In the genomic region with DNA sequence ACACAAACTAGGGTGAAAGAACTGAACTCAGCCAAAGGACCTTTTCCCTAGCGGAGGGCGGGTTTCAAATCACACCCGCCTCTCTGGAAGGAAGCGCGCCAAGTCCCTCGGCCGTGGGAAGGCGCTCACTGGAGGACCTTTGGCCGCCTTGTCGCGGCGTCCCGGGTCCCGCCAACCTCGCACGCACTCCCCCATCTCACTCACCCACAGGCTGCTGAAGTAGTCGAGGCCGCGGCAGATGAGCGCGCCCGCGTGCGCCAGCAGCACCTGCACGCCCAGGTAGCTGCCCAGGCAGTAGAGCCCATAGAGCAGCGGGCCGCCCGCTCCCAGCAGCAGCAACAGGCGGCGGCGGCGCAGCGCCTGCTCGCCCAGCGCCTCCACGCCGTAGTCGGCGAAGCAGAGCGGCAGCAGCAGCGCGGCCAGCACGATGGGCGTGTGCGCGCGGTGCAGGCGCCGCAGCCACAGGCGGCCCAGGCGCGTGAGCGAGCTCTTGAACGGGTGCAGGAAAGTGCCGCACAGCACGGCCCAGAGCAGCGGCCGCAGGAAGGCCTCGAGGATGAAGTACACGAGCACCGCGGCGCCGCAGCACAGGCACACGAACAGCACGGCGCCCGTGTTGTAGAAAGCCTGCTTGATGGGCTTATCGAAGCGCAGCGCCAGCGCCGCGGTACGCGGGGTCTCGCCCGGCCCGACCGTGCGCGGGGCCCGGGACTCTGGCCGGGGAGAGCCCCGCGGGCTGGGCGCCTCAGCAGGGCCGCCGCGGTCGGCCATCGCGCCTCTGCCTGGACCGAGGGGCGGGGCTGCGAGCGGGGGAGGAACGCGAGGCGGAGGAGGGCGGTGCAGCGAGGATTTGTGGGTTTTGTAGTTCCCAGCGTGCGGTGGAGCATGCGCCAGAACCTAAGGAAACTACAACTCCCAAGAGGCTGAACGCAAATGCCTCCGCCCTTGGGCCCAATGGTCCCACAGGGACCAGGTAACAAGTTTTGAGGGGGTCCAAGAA, we compare ENCODE assay signal across 8 mouse cellular contexts. TPM values are rescaled to one million over a fixed set of nuclear protein-coding genes. Genes with fewer than 3 reads are reported as not detected.
DNase-seq lines count a peak whose midpoint lies in the region; ATAC-seq and TF ChIP-seq lines count a peak whose summit lies in the region.

A gene (minus strand): TSS at position 797 of the 1,000 bp plus-strand sequence.

- H3K36me3 ChIP-seq in kidney, embryonic 14.5 days (ENCODE audit: control insufficient read depth, insufficient read depth, low read length), result no peaks in the 10 kb centered on the region
- H3K36me3 ChIP-seq in limb, embryonic 15.5 days, result no peaks in the 10 kb centered on the region

- H3K27ac ChIP-seq in bone marrow macrophage, adult 2 months (ENCODE audit: insufficient read depth, low read depth, low read length), result peak within 1 kb of the TSS; percentile 27
- peak within 1 kb of the TSS; percentile 28; the same call in 1 of the 2 replicates for H3K27ac ChIP-seq in embryonic fibroblast, embryonic 13.5 days (ENCODE audit: insufficient read depth, low read length)
- H3K27ac ChIP-seq in kidney, embryonic 14.5 days (ENCODE audit: low read depth, low read length), result peak within 1 kb of the TSS; percentile 94
- peak within 1 kb of the TSS; percentile 95 for H3K27ac ChIP-seq in limb, embryonic 15.5 days

- DNase-seq in A20 (ENCODE audit: low read depth, low spot score), result peak; percentile 96
- DNase-seq in heart, adult 9 months (ENCODE audit: low spot score in 2 of 2), result peak; percentile 91 to 94
- DNase-seq in monocyte, adult 2 months (ENCODE audit: low read depth in 1 of 2, low spot score in 2 of 2), result peak; percentile 69 to 83
- peak; percentile 92 to 93 for DNase-seq in spleen, postnatal 36 days (ENCODE audit: low spot score in 2 of 2)

- H3K9ac ChIP-seq in kidney, embryonic 14.5 days (ENCODE audit: low read depth, low read length), result peak within 1 kb of the TSS; percentile 91
- peak within 1 kb of the TSS; percentile 76 for H3K9ac ChIP-seq in limb, embryonic 15.5 days

- TF ChIP-seq CTCF in bone marrow macrophage, adult 2 months (IDR thresholded peaks at IDR 0.05; ENCODE audit: low read depth, low read length), result no peak
- TF ChIP-seq CTCF in embryonic fibroblast, embryonic 13.5 days (IDR thresholded peaks at IDR 0.05; ENCODE audit: borderline replicate concordance, insufficient read depth, low read length), result no peak

- H3K4me3 ChIP-seq in bone marrow macrophage, adult 2 months (ENCODE audit: insufficient read depth, low read length), result peak within 1 kb of the TSS; percentile 91
- H3K4me3 ChIP-seq in embryonic fibroblast, embryonic 13.5 days (ENCODE audit: insufficient read depth, low read length), result peak within 1 kb of the TSS; percentile 83
- H3K4me3 ChIP-seq in kidney, embryonic 14.5 days (ENCODE audit: low read length), result peak within 1 kb of the TSS; percentile 90
- peak within 1 kb of the TSS; percentile 92 for H3K4me3 ChIP-seq in limb, embryonic 15.5 days

- H3K27me3 ChIP-seq in kidney, embryonic 14.5 days (ENCODE audit: control insufficient read depth, insufficient read depth, low read length), result no peaks in the 10 kb centered on the region
- no peaks in the 10 kb centered on the region for H3K27me3 ChIP-seq in limb, embryonic 15.5 days

- H3K4me1 ChIP-seq in bone marrow macrophage, adult 2 months (ENCODE audit: control insufficient read depth, insufficient read depth, low read length), result peaks cover 40% of the 10 kb centered on the region
- peaks cover 10% of the 10 kb centered on the region for H3K4me1 ChIP-seq in embryonic fibroblast, embryonic 13.5 days (ENCODE audit: control insufficient read depth, insufficient read depth, low read length)
- peaks cover 21% of the 10 kb centered on the region for H3K4me1 ChIP-seq in kidney, embryonic 14.5 days (ENCODE audit: control insufficient read depth, insufficient read depth, low read length)
- peaks cover 34% of the 10 kb centered on the region for H3K4me1 ChIP-seq in limb, embryonic 15.5 days

- H3K9me3 ChIP-seq in kidney, embryonic 14.5 days (ENCODE audit: control insufficient read depth, low read length), result no peaks in the 10 kb centered on the region
- H3K9me3 ChIP-seq in limb, embryonic 15.5 days, result no peaks in the 10 kb centered on the region

- H3K4me2 ChIP-seq in kidney, embryonic 14.5 days (replicated peaks; ENCODE audit: low read depth, low read length), result peak within 1 kb of the TSS; percentile 83
- H3K4me2 ChIP-seq in limb, embryonic 15.5 days, result peak within 1 kb of the TSS; percentile 84

- peak; percentile 96 for ATAC-seq in kidney, embryonic 14.5 days (ENCODE audit: low FRiP score, low TSS enrichment)
- ATAC-seq in limb, embryonic 15.5 days (ENCODE audit: insufficient number of reproducible peaks, low FRiP score, low TSS enrichment, low read depth), result peak; percentile 95

- WGBS in kidney, embryonic 14.5 days, result under 1% methylated on average over 107 of the region's 107 CpGs
- WGBS in limb, embryonic 15.5 days, result under 1% methylated on average over 106 of the region's 107 CpGs

- 0 out of 2 replicates have a peak, but pooled peaks have one; percentile 53 for TF ChIP-seq POLR2A in bone marrow macrophage, adult 2 months (IDR thresholded peaks at IDR 0.05; ENCODE audit: borderline replicate concordance, low read depth, low read length)
- peak; percentile 62 for TF ChIP-seq POLR2A in embryonic fibroblast, embryonic 13.5 days (IDR thresholded peaks at IDR 0.05; ENCODE audit: low read depth, low read length)

RNA-seq across cellular contexts. Expression of the gene that starts here (rescaled TPM):
- polyA plus RNA-seq in bone marrow macrophage, adult 2 months (2012; ENCODE audit: insufficient read depth, insufficient read length, missing spikeins), result 8.7 and 11.0 TPM in 2 replicates
- 24.8 and 28.8 TPM in 2 replicates for polyA plus RNA-seq in embryonic fibroblast, embryonic 13.5 days (2011; ENCODE audit: insufficient read length, low read depth, missing spikeins)
- polyA plus RNA-seq in kidney, embryonic 14.5 days (2014; fragmentation: Nextera tagmentation; extraction: Ambion mirVana), result 8.7 and 14.3 TPM in 2 replicates
- 10.9 TPM in 2 replicates for polyA plus RNA-seq in limb, embryonic 15.5 days (2015; fragmentation: Nextera tagmentation; extraction: Ambion mirVana)

Comparison
In these comparisons a context has a peak if more than half of its experiments do, and no peak if none do; other contexts are left out.
1. Peak in every context shown above with its lines: DNase-seq, ATAC-seq, H3K4me3 ChIP-seq and H3K27ac ChIP-seq.
2. H3K27ac ChIP-seq: peak in every context shown above with its lines; median percentile 95 in limb, embryonic 15.5 days; 94 in kidney, embryonic 14.5 days; 28 in embryonic fibroblast, embryonic 13.5 days; 27 in bone marrow macrophage, adult 2 months.